In the genomic region with DNA sequence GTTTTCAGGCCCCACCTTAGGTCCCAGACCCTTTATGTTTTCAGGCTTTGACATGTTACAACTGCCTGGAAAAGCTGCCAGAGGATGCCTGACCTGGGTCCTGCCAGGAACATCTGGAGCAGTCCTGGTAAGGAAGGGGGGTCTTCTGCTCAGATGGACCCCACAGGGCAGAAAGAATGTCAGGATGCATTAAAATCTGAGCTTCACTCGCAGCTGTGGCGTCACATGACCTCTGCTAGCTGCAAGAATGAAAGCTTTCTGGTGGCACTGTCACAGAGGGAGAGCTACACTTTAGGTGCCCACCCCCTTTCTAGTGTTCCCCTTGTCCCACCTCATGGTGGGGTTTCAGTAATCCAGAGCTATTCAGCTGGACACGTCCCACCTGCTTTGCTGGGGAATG, we compare ENCODE assay signal across 10 mouse cellular contexts. TPM values are rescaled to one million over a fixed set of nuclear protein-coding genes. Genes with fewer than 3 reads are reported as not detected.
DNase-seq lines count a peak whose midpoint lies in the region; ATAC-seq lines count a peak whose summit lies in the region.
"Had no signal": no experiment of that assay in that cellular context is flagged by ENCODE, and none has a peak within 500 bp of the region (broad histone marks: within the 10 kb centered on the region; RNA-seq: fewer than 3 reads in every experiment).

No protein-coding gene starts in this region.

- no peak for DNase-seq in kidney, adult 18-20 months
- DNase-seq in cerebellum, postnatal 14 days: no peak
- no peak for DNase-seq in right cerebral cortex, postnatal 10 days (ENCODE audit: low spot score in 2 of 2)
- DNase-seq: adrenal gland, postnatal 10 days; lung, embryonic 14.5 days had no signal

- H3K9me3 ChIP-seq in kidney, embryonic 15.5 days (replicated peaks): no peaks in the 10 kb centered on the region
- H3K9me3 ChIP-seq in forebrain, embryonic 12.5 days: no peaks in the 10 kb centered on the region
- no peaks in the 10 kb centered on the region for H3K9me3 ChIP-seq in hindbrain, embryonic 15.5 days
- no peaks in the 10 kb centered on the region for H3K9me3 ChIP-seq in midbrain, embryonic 15.5 days

- WGBS in kidney, embryonic 15.5 days: 36% methylated on average over 3 of the region's 3 CpGs
- WGBS in forebrain, embryonic 12.5 days: 44% methylated on average over 3 of the region's 3 CpGs
- WGBS in hindbrain, embryonic 15.5 days: 41% methylated on average over 3 of the region's 3 CpGs
- 43% methylated on average over 3 of the region's 3 CpGs for WGBS in midbrain, embryonic 15.5 days

- no peak overlapping the region for H3K4me3 ChIP-seq in kidney, embryonic 15.5 days (replicated peaks)
- no peak overlapping the region for H3K4me3 ChIP-seq in forebrain, embryonic 12.5 days (replicated peaks)
- H3K4me3 ChIP-seq in hindbrain, embryonic 15.5 days: no peak overlapping the region
- no peak overlapping the region for H3K4me3 ChIP-seq in midbrain, embryonic 15.5 days

- peaks cover 9% of the 10 kb centered on the region; the same call in 1 of the 2 replicates for H3K36me3 ChIP-seq in kidney, embryonic 15.5 days
- H3K36me3 ChIP-seq in forebrain, embryonic 12.5 days (replicated peaks): peaks cover 7% of the 10 kb centered on the region; the same call in 1 of the 2 replicates
- no peaks in the 10 kb centered on the region for H3K36me3 ChIP-seq in hindbrain, embryonic 15.5 days
- H3K36me3 ChIP-seq in midbrain, embryonic 15.5 days (replicated peaks): no peaks in the 10 kb centered on the region

- ATAC-seq in kidney, embryonic 15.5 days (replicated peaks; ENCODE audit: low FRiP score): 0 out of 2 replicates have a peak, but pooled peaks have one; percentile 1
- peak; percentile 2; the same call in 1 of the 2 replicates for ATAC-seq in forebrain, embryonic 12.5 days (ENCODE audit: low FRiP score)
- no peak for ATAC-seq in hindbrain, embryonic 15.5 days (ENCODE audit: low FRiP score, low read depth)
- ATAC-seq in midbrain, embryonic 15.5 days (replicated peaks): no peak
- ATAC-seq in cerebellum, adult (ENCODE audit: insufficient number of reproducible peaks, low FRiP score, low TSS enrichment): no peak

- peak overlapping the region; percentile 68 for H3K27ac ChIP-seq in kidney, embryonic 15.5 days
- H3K27ac ChIP-seq in forebrain, embryonic 12.5 days: no peak overlapping the region
- H3K27ac ChIP-seq in hindbrain, embryonic 15.5 days (replicated peaks): no peak overlapping the region
- no peak overlapping the region for H3K27ac ChIP-seq in midbrain, embryonic 15.5 days

- H3K4me2 ChIP-seq in kidney, embryonic 15.5 days: no peak overlapping the region
- H3K4me2 ChIP-seq in forebrain, embryonic 12.5 days: no peak overlapping the region
- no peak overlapping the region for H3K4me2 ChIP-seq in hindbrain, embryonic 15.5 days
- H3K4me2 ChIP-seq in midbrain, embryonic 15.5 days: no peak overlapping the region
- H3K4me2 ChIP-seq: lung, embryonic 14.5 days had no signal

- peaks cover 72% of the 10 kb centered on the region for H3K4me1 ChIP-seq in kidney, embryonic 15.5 days
- H3K4me1 ChIP-seq in forebrain, embryonic 12.5 days: peaks cover 47% of the 10 kb centered on the region
- H3K4me1 ChIP-seq in hindbrain, embryonic 15.5 days (replicated peaks): peaks cover 56% of the 10 kb centered on the region
- H3K4me1 ChIP-seq in midbrain, embryonic 15.5 days: peaks cover 35% of the 10 kb centered on the region

- H3K9ac ChIP-seq in kidney, embryonic 15.5 days: no peak overlapping the region
- H3K9ac ChIP-seq in forebrain, embryonic 12.5 days: 0 out of 2 replicates have a peak overlapping the region, but pooled peaks have one; percentile 9
- 0 out of 2 replicates have a peak overlapping the region, but pooled peaks have one; percentile 3 for H3K9ac ChIP-seq in hindbrain, embryonic 15.5 days
- H3K9ac ChIP-seq in midbrain, embryonic 15.5 days: peak overlapping the region; percentile 11; the same call in 1 of the 2 replicates
- H3K9ac ChIP-seq: lung, embryonic 14.5 days had no signal

- no peaks in the 10 kb centered on the region for H3K27me3 ChIP-seq in kidney, embryonic 15.5 days
- 0 out of 2 replicates have a peak, but pooled peaks cover 3% of the 10 kb centered on the region for H3K27me3 ChIP-seq in forebrain, embryonic 12.5 days
- H3K27me3 ChIP-seq in hindbrain, embryonic 15.5 days: no peaks in the 10 kb centered on the region
- H3K27me3 ChIP-seq in midbrain, embryonic 15.5 days (replicated peaks): no peaks in the 10 kb centered on the region

RNA-seq across cellular contexts. Expression of gene Slc25a51, which starts 28.4 kb away (rescaled TPM):
- 79.0 and 81.0 TPM in 2 replicates for polyA plus RNA-seq in kidney, embryonic 15.5 days (2015; fragmentation: Nextera tagmentation; extraction: Ambion mirVana)
- 86.8 and 89.7 TPM in 2 replicates for polyA plus RNA-seq in forebrain, embryonic 12.5 days (2016; fragmentation: Nextera tagmentation; extraction: Ambion mirVana)
- polyA plus RNA-seq in hindbrain, embryonic 15.5 days (2015; fragmentation: Nextera tagmentation; extraction: Ambion mirVana): 69.5 and 73.3 TPM in 2 replicates
- 72.1 and 77.6 TPM in 2 replicates for polyA plus RNA-seq in midbrain, embryonic 15.5 days (2015; fragmentation: Nextera tagmentation; extraction: Ambion mirVana)

Comparison
In these comparisons a context has a peak if more than half of its experiments do, and no peak if none do; other contexts are left out.
1. ATAC-seq: peak in kidney, embryonic 15.5 days (single experiment) and forebrain, embryonic 12.5 days (single experiment); none in hindbrain, embryonic 15.5 days (single experiment), midbrain, embryonic 15.5 days (single experiment) and cerebellum, adult (single experiment).